Mouse (Mus musculus) kidney, embryonic 14.5 days (tissue): ENCODE measurements at regions not wholly inside any gene's neighbourhood (a gene's known extent, or its start where the extent isn't known, plus 50 kb on each side); places are given as distances from the start of the nearest gene placed in this dataset.

Experiments
- ATAC-seq: fragments of 200-750 bp; cut with Nextera tagmentation; 2 replicates; pipeline ENCODE4 v1.8.0; 2017; ENCODE audit warnings: moderate number of reproducible peaks, mild to moderate bottlenecking, moderate TSS enrichment, moderate library complexity; ENCODE audit not compliant: low FRiP score, low TSS enrichment
- H3K27ac ChIP-seq: fragments of 300-500 bp; sonication (generic); 2 replicates; pipeline ENCODE4 v1.5.1; 2014; ENCODE audit warnings: low read depth, mild to moderate bottlenecking, low read length, moderate library complexity, mixed read lengths
- H3K27me3 ChIP-seq: fragments of 300-500 bp; sonication (generic); 2 replicates; pipeline ENCODE4 v1.6.1; 2014; ENCODE audit warnings: mild to moderate bottlenecking, low read length; ENCODE audit not compliant: control insufficient read depth, insufficient read depth
- H3K36me3 ChIP-seq: fragments of 300-500 bp; sonication (generic); 2 replicates; pipeline ENCODE4 v1.6.1; 2014; ENCODE audit warnings: low read length, mixed read lengths; ENCODE audit not compliant: control insufficient read depth, insufficient read depth
- H3K4me1 ChIP-seq: fragments of 300-500 bp; sonication (generic); 2 replicates; pipeline ENCODE4 v1.6.1; 2014; ENCODE audit warnings: low read length, mixed read lengths; ENCODE audit not compliant: control insufficient read depth, insufficient read depth
- H3K4me2 ChIP-seq: fragments of 300-500 bp; sonication (generic); replicated peaks from 2 replicates; pipeline ENCODE4 v1.6.1; 2014; ENCODE audit warnings: low read depth, mild to moderate bottlenecking, low read length
- H3K4me3 ChIP-seq: fragments of 300-500 bp; sonication (generic); 2 replicates; pipeline ENCODE4 v1.5.1; 2014; ENCODE audit warnings: mild to moderate bottlenecking, low read length
- H3K9ac ChIP-seq: fragments of 300-500 bp; sonication (generic); 2 replicates; pipeline ENCODE4 v1.6.1; 2014; ENCODE audit warnings: low read depth, mild to moderate bottlenecking, low read length, moderate library complexity
- H3K9me3 ChIP-seq: fragments of 300-500 bp; sonication (generic); 2 replicates; pipeline ENCODE4 v1.6.1; 2016; ENCODE audit warnings: low read length; ENCODE audit not compliant: control insufficient read depth
- WGBS: fragments of 180-500 bp; shearing (Covaris S2); extraction: QIAGEN DNeasy Blood & Tissue Kit; methylation state at CpG from one replicate; pipeline ENCODE4 v1.1.7; 2014; 5-methylcytosine and 5-hydroxymethylcytosine counted together

DNA sequence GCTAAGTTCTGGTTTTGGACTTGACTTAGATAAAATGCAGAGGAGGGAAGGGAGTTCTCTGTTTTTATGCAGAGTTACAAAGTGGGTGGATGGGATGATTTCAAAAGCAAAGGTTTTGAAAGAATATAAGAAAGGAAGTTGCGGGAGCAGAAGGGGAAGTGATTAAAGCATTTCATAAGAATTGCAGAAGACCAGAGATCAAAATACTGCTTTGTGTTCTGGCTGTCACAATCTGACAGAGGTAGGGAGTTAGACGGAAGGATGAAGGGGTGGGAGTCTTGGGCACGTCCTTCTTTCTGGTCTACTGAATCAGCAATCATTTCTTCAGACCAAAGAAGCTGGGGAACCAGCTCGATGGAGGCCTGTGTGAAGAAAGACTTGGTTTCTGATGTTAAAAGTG, 78.0 kb upstream of the Fn1 start:
- no peak for ATAC-seq
- Histone ChIP-seq H3K4me1 (0 out of 2 replicates have a peak, but pooled peaks cover 5% of the 10 kb centered on the region), H3K27ac (no peak overlapping the region), H3K36me3 (no peaks in the 10 kb centered on the region), H3K9me3 (no peaks in the 10 kb centered on the region), H3K4me3 (no peak overlapping the region), H3K4me2 (no peak overlapping the region), H3K27me3 (no peaks in the 10 kb centered on the region), H3K9ac (no peak overlapping the region)
- 61% methylated on average over 4 of the region's 4 CpGs for WGBS

DNA sequence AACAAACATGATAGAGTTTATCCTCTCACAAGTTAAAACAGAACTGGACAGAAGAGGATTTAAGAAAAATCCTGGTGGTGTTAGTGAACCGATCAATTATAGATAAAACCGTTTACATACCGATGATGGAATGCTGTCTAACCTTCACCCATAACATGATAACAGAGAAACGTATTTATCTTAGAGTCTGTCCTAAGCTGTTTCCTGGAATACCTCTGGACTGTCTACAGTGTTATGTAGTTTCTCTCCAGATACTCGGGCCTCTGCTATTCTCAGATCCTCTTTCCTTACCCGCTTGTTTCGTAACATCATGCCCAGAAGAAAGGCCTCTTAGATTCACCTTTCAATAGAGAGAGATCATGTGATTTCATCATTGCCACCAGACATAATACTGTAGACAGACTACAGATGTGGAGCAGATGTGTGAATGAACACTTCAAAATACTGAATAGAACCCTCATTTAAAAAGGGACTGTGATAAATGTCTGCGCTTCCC, 75.9 kb upstream of the Fn1 start:
- no peak for ATAC-seq
- no peaks in the 10 kb centered on the region for H3K36me3 ChIP-seq
- no peaks in the 10 kb centered on the region for H3K9me3 ChIP-seq
- no peaks in the 10 kb centered on the region for H3K4me1 ChIP-seq
- H3K9ac ChIP-seq, result no peak overlapping the region
- H3K27me3 ChIP-seq, result no peaks in the 10 kb centered on the region
- no peak overlapping the region for H3K27ac ChIP-seq
- no peak overlapping the region for H3K4me2 ChIP-seq
- H3K4me3 ChIP-seq, result no peak overlapping the region
- 91% methylated on average over 8 of the region's 8 CpGs for WGBS

- no peaks in the 10 kb centered on the region for H3K36me3 ChIP-seq
- H3K4me1 ChIP-seq, result no peaks in the 10 kb centered on the region
- H3K27ac ChIP-seq, result no peak overlapping the region
- WGBS, result 49% methylated on average over 7 of the region's 7 CpGs
- no peaks in the 10 kb centered on the region for H3K27me3 ChIP-seq
- H3K9me3 ChIP-seq, result no peaks in the 10 kb centered on the region
- no peak overlapping the region for H3K4me3 ChIP-seq
- no peak overlapping the region for H3K4me2 ChIP-seq
- H3K9ac ChIP-seq, result no peak overlapping the region
- no peak for ATAC-seq
Observed at GRCm38 (mm10) chr1:71723816-71724215, 70.8 kb upstream of the Fn1 start.

DNA sequence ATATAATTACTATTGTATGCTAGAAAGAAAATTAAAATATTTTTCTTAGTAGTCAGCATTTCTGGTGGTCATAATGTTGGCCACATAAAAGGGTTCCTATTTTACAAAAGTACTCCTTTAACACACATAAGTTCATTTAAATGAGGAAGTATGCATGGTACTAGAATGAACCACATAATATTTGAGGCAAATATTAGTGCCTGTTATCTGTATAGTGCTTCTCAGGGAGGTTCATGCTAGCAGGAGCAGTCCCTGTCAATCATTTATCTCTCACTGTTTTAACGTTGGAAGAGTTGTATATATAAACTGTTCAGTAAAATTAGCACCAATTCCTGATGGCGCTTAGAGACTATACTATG, 70.0 kb upstream of the Fn1 start:
- Histone ChIP-seq H3K9ac (no peak overlapping the region), H3K4me3 (no peak overlapping the region), H3K4me2 (no peak overlapping the region), H3K27me3 (no peaks in the 10 kb centered on the region), H3K4me1 (no peaks in the 10 kb centered on the region), H3K27ac (no peak overlapping the region), H3K9me3 (no peaks in the 10 kb centered on the region), H3K36me3 (no peaks in the 10 kb centered on the region)
- 79% methylated on average over 2 of the region's 2 CpGs for WGBS
- no peak for ATAC-seq

DNA sequence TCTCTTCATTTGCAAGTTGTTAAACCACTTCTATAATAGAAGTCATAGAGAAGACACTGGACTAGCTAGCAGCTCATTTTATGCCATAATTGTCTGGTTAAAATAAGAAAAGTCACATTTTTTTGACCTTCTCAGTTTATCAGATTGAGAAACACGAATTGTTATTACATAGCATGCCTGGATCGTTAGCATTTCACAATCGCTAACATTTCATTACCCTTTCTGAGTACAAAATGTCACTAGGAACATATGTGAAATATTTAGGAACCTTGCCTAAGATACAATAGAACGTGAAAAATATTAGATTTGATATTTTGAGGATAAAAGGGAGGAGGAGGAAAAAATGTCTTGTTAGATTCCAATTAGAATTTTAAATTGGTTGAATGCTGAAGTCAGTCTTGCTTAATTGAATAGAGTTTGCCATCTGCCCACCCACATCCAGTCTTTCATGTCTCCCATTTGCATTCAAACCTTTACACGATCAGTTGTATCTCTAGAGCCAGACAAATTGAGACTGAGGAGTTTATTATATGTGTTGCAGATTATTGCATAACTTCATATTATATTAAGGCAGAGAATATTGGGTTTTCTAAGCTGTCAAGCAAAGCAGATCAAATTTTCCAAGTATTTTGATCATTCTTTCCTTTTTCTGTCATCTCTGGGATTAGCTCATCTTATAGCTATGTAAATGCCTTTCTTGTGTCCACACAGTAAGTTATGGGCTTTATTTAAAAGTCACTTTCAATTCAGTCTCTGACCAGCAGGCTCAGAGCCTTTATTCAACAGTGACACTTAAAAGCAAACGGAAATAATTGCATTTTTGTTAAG, 69.4 kb upstream of the Fn1 start:
- ATAC-seq, result no peak
- Histone ChIP-seq H3K27me3 (no peaks in the 10 kb centered on the region), H3K36me3 (no peaks in the 10 kb centered on the region), H3K9me3 (no peaks in the 10 kb centered on the region), H3K9ac (no peak overlapping the region), H3K4me3 (no peak overlapping the region), H3K27ac (no peak overlapping the region), H3K4me2 (no peak overlapping the region), H3K4me1 (no peaks in the 10 kb centered on the region)
- 84% methylated on average over 6 of the region's 6 CpGs for WGBS
